Mouse (Mus musculus): ENCODE results near the gene Cep72.
"Not testable (repeated sequence)": the region's sequence is repeated elsewhere in the genome, so short reads cannot be mapped to it uniquely, and the experiment has no call there.

The Cep72 gene

GRCm38 (mm10) chr13:74031133-74031532 is 31.0 kb downstream of the Cep72 start:
- in situ Hi-C loops (cut with MboI, MseI): no loop called here

- in situ Hi-C loops (cut with MboI, MseI): no loop called here
Observed at GRCm38 (mm10) chr13:74030691-74031090, 31.4 kb downstream of the Cep72 start.

GRCm38 (mm10) chr13:74029013-74029412 is 33.1 kb downstream of the Cep72 start:
- in situ Hi-C loops (cut with MboI, MseI): loop anchor here (5.0 kb wide), 1 partner anchor 57 kb away; no protein-coding TSS in a partner anchor

GRCm38 (mm10) chr13:74028116-74028515 is 34.0 kb downstream of the Cep72 start:
- in situ Hi-C loops (cut with MboI, MseI): loop anchor here (5.0 kb wide), 1 partner anchor 56 kb away; no protein-coding TSS in a partner anchor

- in situ Hi-C loops (cut with MboI, MseI): loop anchor here (5.0 kb wide), 1 partner anchor 54 kb away; no protein-coding TSS in a partner anchor
Observed at GRCm38 (mm10) chr13:74026215-74026614, 35.9 kb downstream of the Cep72 start.

- in situ Hi-C loops (cut with MboI, MseI): loop anchor here (5.0 kb wide), 1 partner anchor 53 kb away; no protein-coding TSS in a partner anchor
Observed at GRCm38 (mm10) chr13:74025151-74026081, 36.7 kb downstream of the Cep72 start.

GRCm38 (mm10) chr13:74019006-74019405 is 43.1 kb downstream of the Cep72 start:
- in situ Hi-C loops (cut with MboI, MseI): not testable (repeated sequence)

GRCm38 (mm10) chr13:74017426-74017825 is 44.7 kb downstream of the Cep72 start:
- in situ Hi-C loops (cut with MboI, MseI): no loop called here

- in situ Hi-C loops (cut with MboI, MseI): no loop called here
Observed at GRCm38 (mm10) chr13:74015908-74016307, 46.2 kb downstream of the Cep72 start.

- in situ Hi-C loops (cut with MboI, MseI): no loop called here
Observed at GRCm38 (mm10) chr13:74010678-74011077, 51.4 kb downstream of the Cep72 start.

- in situ Hi-C loops (cut with MboI, MseI): loop anchor here (5.0 kb wide), 1 partner anchor 57 kb away; no protein-coding TSS in a partner anchor
Observed at GRCm38 (mm10) chr13:74009791-74010614, 52.1 kb downstream of the Cep72 start.

GRCm38 (mm10) chr13:74008948-74009718 is 53.0 kb downstream of the Cep72 start, which contains the start of gene Tppp:
Gene Tppp, plus strand, starts transcription at chr13:74009407.
- in situ Hi-C loops (cut with MboI, MseI): loop anchor here (5.0 kb wide), 1 partner anchor 58 kb away; no protein-coding TSS in a partner anchor

- in situ Hi-C loops (cut with MboI, MseI): loop anchor here (5.0 kb wide), 1 partner anchor 59 kb away; no protein-coding TSS in a partner anchor
Observed at GRCm38 (mm10) chr13:74008216-74008615, 53.9 kb downstream of the Cep72 start.

GRCm38 (mm10) chr13:74006881-74007280 is 55.2 kb downstream of the Cep72 start:
- in situ Hi-C loops (cut with MboI, MseI): loop anchor here (5.0 kb wide), 1 partner anchor 60 kb away; no protein-coding TSS in a partner anchor

GRCm38 (mm10) chr13:74001492-74001891 is 60.6 kb downstream of the Cep72 start:
- in situ Hi-C loops (cut with MboI, MseI): no loop called here

GRCm38 (mm10) chr13:74000961-74001360 is 61.1 kb downstream of the Cep72 start:
- in situ Hi-C loops (cut with MboI, MseI): no loop called here

GRCm38 (mm10) chr13:74000519-74000918 is 61.6 kb downstream of the Cep72 start:
- in situ Hi-C loops (cut with MboI, MseI): no loop called here

- in situ Hi-C loops (cut with MboI, MseI): no loop called here
Observed at GRCm38 (mm10) chr13:73996456-73996855, 65.6 kb downstream of the Cep72 start.

GRCm38 (mm10) chr13:73991267-73991666 is 70.8 kb downstream of the Cep72 start:
- in situ Hi-C loops (cut with MboI, MseI): no loop called here

- in situ Hi-C loops (cut with MboI, MseI): no loop called here
Observed at GRCm38 (mm10) chr13:73990761-73991160, 71.3 kb downstream of the Cep72 start.

GRCm38 (mm10) chr13:73990325-73990724 is 71.8 kb downstream of the Cep72 start:
- in situ Hi-C loops (cut with MboI, MseI): no loop called here

Data from T-helper 1 cell (primary cell).